Mouse (Mus musculus) 416B (cell line): ENCODE data around the gene Eif3l.

ENCODE experiments used
- DNase-seq: peaks from one replicate; pipeline ENCODE4 v3.0.0; 2011; ENCODE audit warnings: low read depth

Eif3l gene

GRCm38 (mm10) chr15:79050160-79050845, 24.7 kb upstream of the Eif3l start:
- DNase-seq = no peak

GRCm38 (mm10) chr15:79050964-79051363, 24.0 kb upstream of the Eif3l start:
- DNase-seq = no peak

DNA sequence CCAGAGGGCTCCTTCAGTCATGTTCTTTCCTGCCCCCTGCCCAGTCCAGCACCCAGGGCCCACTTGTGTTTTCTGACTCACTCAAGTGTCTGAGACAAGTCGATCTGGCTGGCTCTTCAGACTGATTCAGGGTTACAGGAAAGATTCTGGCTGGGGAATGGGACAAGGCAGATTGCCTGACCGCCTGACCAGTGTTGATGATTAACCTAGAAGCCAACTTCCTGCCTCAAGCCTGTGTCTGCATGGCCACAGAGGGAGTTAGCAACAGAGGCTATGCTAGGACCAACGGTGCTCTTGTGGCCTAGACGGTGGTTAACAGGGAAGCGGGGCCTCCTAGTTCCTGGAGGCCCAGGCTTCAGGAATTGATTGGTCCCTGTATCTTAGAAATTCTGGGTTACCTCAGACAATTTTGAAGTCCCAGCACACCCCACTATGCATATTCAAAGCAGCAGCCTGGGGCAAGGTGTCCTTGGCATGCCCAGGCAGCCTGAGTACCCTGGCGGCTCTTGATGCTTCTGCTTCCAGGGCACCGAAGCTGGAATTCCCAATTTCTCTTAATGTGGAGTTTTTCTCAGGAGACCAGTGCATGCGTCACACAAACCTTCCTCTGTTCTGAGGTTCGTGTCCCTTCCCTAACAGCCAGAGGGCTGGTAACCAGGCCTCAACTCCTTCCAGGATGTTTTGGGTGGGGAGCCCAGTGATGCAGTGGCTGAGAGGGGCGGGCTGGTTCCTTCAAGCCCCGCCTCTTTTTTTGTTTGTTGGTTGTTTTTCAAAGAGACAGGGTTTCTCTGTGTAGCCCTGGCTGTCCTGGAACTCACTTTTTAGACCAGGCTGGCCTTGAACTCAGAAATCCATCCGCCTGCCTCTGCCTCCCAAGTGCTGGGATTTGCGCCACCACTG, 23.3 kb upstream of the Eif3l start:
- DNase-seq = peak; percentile 92

GRCm38 (mm10) chr15:79052366-79052765, 22.6 kb upstream of the Eif3l start:
- no peak for DNase-seq

DNA sequence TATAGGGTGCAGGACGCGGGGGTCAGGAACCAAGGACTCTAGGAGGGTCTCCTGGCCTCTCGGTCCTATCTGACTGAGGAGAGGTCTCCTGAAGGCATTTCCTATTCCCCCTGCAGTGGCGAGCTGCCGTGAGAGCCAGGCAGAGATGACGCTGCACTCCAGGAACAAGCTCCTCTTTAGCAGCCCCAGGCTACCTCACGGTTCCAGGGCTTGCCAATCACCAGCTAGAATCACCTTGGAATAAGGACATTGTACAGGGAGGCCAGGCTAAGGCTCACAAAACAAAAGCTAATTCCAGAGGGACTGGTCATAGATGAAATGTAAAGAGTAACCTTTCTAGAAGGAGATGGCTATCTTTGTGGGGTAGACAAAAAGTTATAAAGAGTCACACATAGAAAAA, 18.4 kb upstream of the Eif3l start:
- no peak for DNase-seq

DNA sequence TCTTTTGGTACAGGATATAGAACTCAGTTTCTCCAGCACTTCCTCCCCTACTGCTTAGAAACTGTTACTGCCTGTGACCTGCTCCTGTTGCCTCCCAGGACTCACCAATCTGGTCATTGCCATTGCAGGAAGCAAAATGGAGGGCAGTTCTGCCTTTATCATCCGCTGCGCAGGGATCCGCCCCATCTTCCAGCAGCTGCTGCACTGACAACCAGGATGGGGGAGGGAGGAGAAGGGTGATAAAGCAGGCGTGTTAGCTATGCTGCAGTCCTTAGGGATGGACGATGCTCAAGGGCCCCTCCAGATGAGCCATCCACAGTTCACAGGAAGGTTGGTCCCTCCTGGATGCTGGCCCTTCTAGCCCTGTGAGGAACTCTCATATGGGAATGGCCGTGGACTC, 17.1 kb upstream of the Eif3l start:
- no peak for DNase-seq

- DNase-seq = no peak
These were observed 14.0 kb upstream of the Eif3l start for GRCm38 (mm10) chr15:79060887-79061565.

DNA sequence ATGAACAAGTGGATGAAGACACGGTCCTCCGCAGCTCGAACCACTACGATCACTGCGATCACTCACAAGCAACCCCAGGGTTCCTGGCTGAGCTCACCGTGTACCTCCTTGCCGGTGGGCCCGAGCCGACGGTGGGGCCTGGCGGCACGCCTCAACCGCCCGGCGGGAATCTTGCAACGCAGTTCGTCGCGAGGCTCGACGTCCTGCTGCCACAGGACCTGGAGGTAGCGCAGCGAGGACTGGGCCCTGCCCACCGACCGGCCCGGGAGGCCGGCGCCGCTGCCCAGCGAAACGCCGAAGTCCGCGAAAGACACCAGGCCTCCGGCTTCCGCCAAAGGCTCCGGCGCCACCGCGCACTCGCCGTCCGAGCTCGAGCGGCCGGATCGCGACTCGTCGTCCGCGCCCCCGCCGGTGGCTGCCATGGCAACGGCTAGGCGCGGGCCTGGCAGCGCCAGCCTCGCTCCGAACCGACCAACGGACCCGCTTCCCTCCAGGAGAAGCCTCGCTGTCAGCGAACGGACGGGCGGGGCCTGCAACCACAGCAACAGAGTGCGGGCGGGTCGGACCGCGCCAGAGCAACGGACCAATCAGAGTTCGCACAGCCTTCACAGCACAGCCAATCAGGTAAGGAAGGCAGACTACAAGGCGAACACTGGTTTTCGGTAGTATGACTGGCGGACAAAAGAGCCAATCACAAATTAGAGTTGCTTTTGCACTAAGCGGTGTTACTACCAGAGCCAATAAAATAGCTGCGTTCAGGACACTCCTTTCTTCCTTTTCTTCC, 12.4 kb upstream of the Eif3l start, which contains the start of gene Ankrd54:
Ankrd54 (minus strand) TSS at position 518 of the 784 bp plus-strand sequence.
- peak; percentile 100 for DNase-seq

- no peak for DNase-seq
These were observed 11.7 kb upstream of the Eif3l start for GRCm38 (mm10) chr15:79063160-79063740.

DNA sequence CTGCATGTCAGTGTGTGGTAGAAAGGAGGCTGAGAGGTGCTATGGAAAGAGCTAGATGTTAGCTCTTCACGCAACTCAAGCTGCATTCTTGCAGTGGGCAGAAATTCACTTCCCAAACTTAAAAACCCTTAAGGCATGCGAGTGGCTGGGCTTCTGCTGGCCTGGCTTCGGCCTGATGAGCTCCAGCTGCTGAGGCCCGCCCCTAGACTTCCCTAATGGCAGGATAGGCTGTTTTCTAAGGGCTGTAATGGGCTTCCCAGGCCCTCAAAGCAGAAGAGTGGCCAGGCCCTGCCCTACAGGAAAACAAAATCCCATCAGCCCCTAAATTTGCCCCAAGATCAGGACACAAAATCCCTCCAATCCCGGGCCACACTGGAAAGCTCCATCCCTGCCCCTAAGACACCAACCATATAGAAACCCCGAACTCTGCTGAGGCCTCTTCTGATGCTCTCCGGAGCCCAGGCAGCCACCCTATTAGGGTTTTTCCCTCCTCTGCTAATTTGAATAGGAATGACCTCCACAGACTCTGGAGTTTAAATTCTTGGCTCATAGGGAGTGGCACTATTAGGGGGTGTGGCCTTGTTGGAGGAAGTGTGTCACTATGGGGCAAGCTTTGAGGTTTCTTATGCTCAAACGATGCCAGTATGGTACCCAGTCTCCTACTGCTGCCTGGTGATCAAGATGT, 9.8 kb upstream of the Eif3l start:
- DNase-seq = peak; percentile 32

GRCm38 (mm10) chr15:79066276-79066675, 8.7 kb upstream of the Eif3l start:
- no peak for DNase-seq

- DNase-seq = peak; percentile 84
These were observed 7.3 kb upstream of the Eif3l start for GRCm38 (mm10) chr15:79067631-79068030.

DNA sequence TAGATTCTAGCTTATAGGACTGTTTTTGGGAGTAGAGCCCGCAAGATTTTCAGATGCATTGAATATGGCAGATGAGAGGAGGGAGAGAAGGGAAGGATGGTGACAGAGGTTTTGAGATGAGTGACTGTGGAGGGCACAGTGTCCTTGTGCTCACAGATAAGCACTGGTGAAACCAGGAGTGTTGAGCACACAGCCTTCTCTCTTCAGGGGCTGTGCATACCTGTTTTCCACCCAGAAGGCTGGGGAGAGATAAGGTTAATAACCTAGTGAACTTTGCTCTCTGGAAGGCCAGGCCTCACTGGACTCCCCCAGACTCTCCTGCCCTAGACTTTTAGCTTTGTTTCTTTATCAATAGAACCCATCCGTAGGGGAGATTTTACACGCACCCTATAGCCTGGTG, 6.6 kb upstream of the Eif3l start:
- DNase-seq = no peak

DNA sequence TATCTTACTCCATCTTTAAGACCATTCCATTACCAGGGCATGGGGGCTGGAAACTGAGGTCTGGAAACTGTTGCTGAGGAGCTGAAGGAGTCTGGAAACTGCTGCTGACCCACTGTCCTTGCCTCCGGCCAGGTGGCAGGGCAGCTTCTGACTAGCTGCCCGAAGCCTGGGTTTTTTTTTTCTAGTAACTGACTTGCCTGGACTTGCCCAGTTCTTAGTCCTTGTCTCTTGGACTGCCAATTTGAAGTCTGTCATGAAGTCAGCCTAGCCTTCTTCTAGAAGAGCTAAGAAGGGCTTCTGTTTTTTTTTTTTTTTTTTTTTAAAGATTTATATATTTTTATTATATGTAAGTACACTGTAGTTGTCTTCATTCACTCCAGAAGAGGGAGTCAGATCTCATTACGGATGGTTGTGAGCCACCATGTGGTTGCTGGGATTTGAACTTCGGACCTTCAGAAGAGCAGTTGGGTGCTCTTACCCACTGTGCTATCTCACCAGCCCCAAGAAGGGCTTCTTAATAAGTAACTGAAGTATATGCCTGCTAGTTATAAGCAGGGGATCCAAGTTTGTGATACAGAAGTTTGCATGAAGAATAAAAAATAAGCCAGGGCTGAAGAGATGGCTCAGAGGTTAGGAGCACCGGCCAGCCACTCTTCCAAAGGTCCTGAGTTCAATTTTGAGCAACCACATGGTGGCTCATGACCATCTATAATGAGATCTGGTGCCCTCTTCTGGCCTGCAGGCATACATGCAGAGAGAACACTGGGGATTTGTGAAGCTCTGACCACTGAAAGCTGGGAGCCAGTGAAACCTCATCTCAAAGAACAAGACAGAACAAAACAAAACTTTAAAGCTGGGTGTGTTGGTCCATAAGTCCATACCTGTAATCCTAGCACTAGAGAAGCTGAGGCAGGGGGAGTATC, 3.6 kb upstream of the Eif3l start:
- peak; percentile 78 for DNase-seq

GRCm38 (mm10) chr15:79073752-79074151, 1.2 kb upstream of the Eif3l start:
- no peak for DNase-seq

- no peak for DNase-seq
These were observed 533 bp upstream of the Eif3l start for GRCm38 (mm10) chr15:79074446-79074845.

- peak; percentile 76 for DNase-seq
These were observed 833 bp downstream of the Eif3l start for GRCm38 (mm10) chr15:79075658-79076365.

- no peak for DNase-seq
These were observed 4.6 kb downstream of the Eif3l start for GRCm38 (mm10) chr15:79079567-79079966.

GRCm38 (mm10) chr15:79092284-79092683, 17.3 kb downstream of the Eif3l start:
- no peak for DNase-seq
